Mouse (Mus musculus): ENCODE results near the gene Aifm2. TPM values are rescaled to one million over a fixed set of nuclear protein-coding genes. Genes with fewer than 3 reads are reported as not detected.

Aifm2 gene
- total RNA-seq, 1 experiment from 2014 or later, result 8.5 TPM

GRCm38 (mm10) chr10:61714146-61714545, 917 bp upstream of the Aifm2 start:
- ATAC-seq (replicated peaks; ENCODE audit: insufficient number of reproducible peaks, low FRiP score, low TSS enrichment, poor library complexity, severe bottlenecking), result no peak

- no peak for ATAC-seq (replicated peaks; ENCODE audit: insufficient number of reproducible peaks, low FRiP score, low TSS enrichment, poor library complexity, severe bottlenecking)
These were observed 387 bp downstream of the Aifm2 start for GRCm38 (mm10) chr10:61715462-61715837.

- ATAC-seq (replicated peaks; ENCODE audit: insufficient number of reproducible peaks, low FRiP score, low TSS enrichment, poor library complexity, severe bottlenecking), result no peak
These were observed 1.2 kb downstream of the Aifm2 start for GRCm38 (mm10) chr10:61715996-61716864.

- no peak for ATAC-seq (replicated peaks; ENCODE audit: insufficient number of reproducible peaks, low FRiP score, low TSS enrichment, poor library complexity, severe bottlenecking)
These were observed 2.6 kb downstream of the Aifm2 start for GRCm38 (mm10) chr10:61717406-61718296.

GRCm38 (mm10) chr10:61720331-61720730, 5.3 kb downstream of the Aifm2 start:
- ATAC-seq (replicated peaks; ENCODE audit: insufficient number of reproducible peaks, low FRiP score, low TSS enrichment, poor library complexity, severe bottlenecking), result no peak

- no peak for ATAC-seq (replicated peaks; ENCODE audit: insufficient number of reproducible peaks, low FRiP score, low TSS enrichment, poor library complexity, severe bottlenecking)
These were observed 7.2 kb downstream of the Aifm2 start for GRCm38 (mm10) chr10:61722215-61722614.

- no peak for ATAC-seq (replicated peaks; ENCODE audit: insufficient number of reproducible peaks, low FRiP score, low TSS enrichment, poor library complexity, severe bottlenecking)
These were observed 8.2 kb downstream of the Aifm2 start for GRCm38 (mm10) chr10:61723271-61723670.

- no peak for ATAC-seq (replicated peaks; ENCODE audit: insufficient number of reproducible peaks, low FRiP score, low TSS enrichment, poor library complexity, severe bottlenecking)
These were observed 14.1 kb downstream of the Aifm2 start for GRCm38 (mm10) chr10:61729181-61729580.

- no peak for ATAC-seq (replicated peaks; ENCODE audit: insufficient number of reproducible peaks, low FRiP score, low TSS enrichment, poor library complexity, severe bottlenecking)
These were observed 15.1 kb downstream of the Aifm2 start for GRCm38 (mm10) chr10:61730171-61730570.

GRCm38 (mm10) chr10:61734377-61734776, 19.3 kb downstream of the Aifm2 start:
- ATAC-seq (replicated peaks; ENCODE audit: insufficient number of reproducible peaks, low FRiP score, low TSS enrichment, poor library complexity, severe bottlenecking), result peak; percentile 22; the same call in 1 of the 2 replicates

- ATAC-seq (replicated peaks; ENCODE audit: insufficient number of reproducible peaks, low FRiP score, low TSS enrichment, poor library complexity, severe bottlenecking), result no peak
These were observed 21.6 kb downstream of the Aifm2 start for GRCm38 (mm10) chr10:61736671-61737078.

GRCm38 (mm10) chr10:61737537-61737936, 22.5 kb downstream of the Aifm2 start:
- ATAC-seq (replicated peaks; ENCODE audit: insufficient number of reproducible peaks, low FRiP score, low TSS enrichment, poor library complexity, severe bottlenecking), result no peak

GRCm38 (mm10) chr10:61738126-61738525, 23.1 kb downstream of the Aifm2 start:
- ATAC-seq (replicated peaks; ENCODE audit: insufficient number of reproducible peaks, low FRiP score, low TSS enrichment, poor library complexity, severe bottlenecking), result no peak

- no peak for ATAC-seq (replicated peaks; ENCODE audit: insufficient number of reproducible peaks, low FRiP score, low TSS enrichment, poor library complexity, severe bottlenecking)
These were observed 26.2 kb downstream of the Aifm2 start for GRCm38 (mm10) chr10:61741306-61741705.

- no peak for ATAC-seq (replicated peaks; ENCODE audit: insufficient number of reproducible peaks, low FRiP score, low TSS enrichment, poor library complexity, severe bottlenecking)
These were observed 26.8 kb downstream of the Aifm2 start for GRCm38 (mm10) chr10:61741873-61742272.

GRCm38 (mm10) chr10:61742336-61742735, 27.3 kb downstream of the Aifm2 start:
- ATAC-seq (replicated peaks; ENCODE audit: insufficient number of reproducible peaks, low FRiP score, low TSS enrichment, poor library complexity, severe bottlenecking), result no peak

GRCm38 (mm10) chr10:61745133-61745532, 30.1 kb downstream of the Aifm2 start:
- ATAC-seq (replicated peaks; ENCODE audit: insufficient number of reproducible peaks, low FRiP score, low TSS enrichment, poor library complexity, severe bottlenecking), result no peak

GRCm38 (mm10) chr10:61747302-61747701, 32.2 kb downstream of the Aifm2 start:
- no peak for ATAC-seq (replicated peaks; ENCODE audit: insufficient number of reproducible peaks, low FRiP score, low TSS enrichment, poor library complexity, severe bottlenecking)

- no peak for ATAC-seq (replicated peaks; ENCODE audit: insufficient number of reproducible peaks, low FRiP score, low TSS enrichment, poor library complexity, severe bottlenecking)
These were observed 35.0 kb downstream of the Aifm2 start for GRCm38 (mm10) chr10:61750014-61750413.
